Mouse (Mus musculus): ENCODE results near the gene Dgkz. TPM values are rescaled to one million over a fixed set of nuclear protein-coding genes. Genes with fewer than 3 reads are reported as not detected.
A peak's percentile ranks its signal among the peaks of the same experiment; 100 is the strongest.

The Dgkz gene
- total RNA-seq, 2 experiments from 2014 or later = 513 to 526 TPM

GRCm38 (mm10) chr2:91913328-91914110, 62.1 kb downstream of the Dgkz start:
- no peak for TF ChIP-seq CTCF (conservative IDR thresholded peaks at IDR 0.05)
- H3K27ac ChIP-seq = no peak overlapping the region
- no peak for DNase-seq (ENCODE audit: low spot score in 2 of 2)
- H3K4me3 ChIP-seq = no peak overlapping the region

GRCm38 (mm10) chr2:91912616-91913015, 63.0 kb downstream of the Dgkz start:
- TF ChIP-seq CTCF (conservative IDR thresholded peaks at IDR 0.05) = no peak
- no peak for DNase-seq (ENCODE audit: low spot score in 2 of 2)
- no peak overlapping the region for H3K4me3 ChIP-seq
- H3K27ac ChIP-seq = no peak overlapping the region

- no peak overlapping the region for H3K4me3 ChIP-seq
- DNase-seq (ENCODE audit: low spot score in 2 of 2) = no peak
- no peak for TF ChIP-seq CTCF (conservative IDR thresholded peaks at IDR 0.05)
- peak overlapping the region; percentile 53; the same call in 1 of the 2 replicates for H3K27ac ChIP-seq
Observed at GRCm38 (mm10) chr2:91906141-91906540, 69.5 kb downstream of the Dgkz start.

GRCm38 (mm10) chr2:91904618-91905307, 70.9 kb downstream of the Dgkz start:
- Histone ChIP-seq H3K4me3 (no peak overlapping the region), H3K27ac (peak overlapping the region; percentile 53; the same call in 1 of the 2 replicates)
- TF ChIP-seq CTCF (conservative IDR thresholded peaks at IDR 0.05) = no peak
- peak; percentile 50 to 52 for DNase-seq (ENCODE audit: low spot score in 2 of 2)

GRCm38 (mm10) chr2:91903171-91903925, 72.3 kb downstream of the Dgkz start:
- no peak for DNase-seq (ENCODE audit: low spot score in 2 of 2)
- no peak overlapping the region for H3K27ac ChIP-seq

GRCm38 (mm10) chr2:91902336-91902735, 73.3 kb downstream of the Dgkz start:
- no peak for TF ChIP-seq CTCF (conservative IDR thresholded peaks at IDR 0.05)
- no peak for DNase-seq (ENCODE audit: low spot score in 2 of 2)
- Histone ChIP-seq H3K4me3 (no peak overlapping the region), H3K27ac (no peak overlapping the region)

More at GRCm38 (mm10) chr2:91903171-91903925, 72.3 kb downstream of the Dgkz start:
- no peak overlapping the region for H3K4me3 ChIP-seq
- TF ChIP-seq CTCF (conservative IDR thresholded peaks at IDR 0.05) = no peak

GRCm38 (mm10) chr2:91900431-91900830, 75.2 kb downstream of the Dgkz start:
- no peak for TF ChIP-seq CTCF (conservative IDR thresholded peaks at IDR 0.05)
- DNase-seq (ENCODE audit: low spot score in 2 of 2) = no peak
- no peak overlapping the region for H3K4me3 ChIP-seq
- no peak overlapping the region for H3K27ac ChIP-seq

- TF ChIP-seq CTCF (conservative IDR thresholded peaks at IDR 0.05) = no peak
- no peak overlapping the region for H3K4me3 ChIP-seq
- no peak overlapping the region; the same call in 1 of the 2 replicates for H3K27ac ChIP-seq
- peak in 1 of 2 experiments; percentile 29 for DNase-seq (ENCODE audit: low spot score in 2 of 2)
Observed at GRCm38 (mm10) chr2:91899141-91899540, 76.5 kb downstream of the Dgkz start.

GRCm38 (mm10) chr2:91897968-91898367, 77.7 kb downstream of the Dgkz start:
- no peak overlapping the region for H3K27ac ChIP-seq
- no peak for DNase-seq (ENCODE audit: low spot score in 2 of 2)
- TF ChIP-seq CTCF (conservative IDR thresholded peaks at IDR 0.05) = no peak
- H3K4me3 ChIP-seq = no peak overlapping the region

GRCm38 (mm10) chr2:91895401-91895800, 80.3 kb downstream of the Dgkz start:
- Histone ChIP-seq H3K27ac (no peak overlapping the region), H3K4me3 (no peak overlapping the region)
- DNase-seq (ENCODE audit: low spot score in 2 of 2) = no peak
- no peak for TF ChIP-seq CTCF (conservative IDR thresholded peaks at IDR 0.05)

- no peak for TF ChIP-seq CTCF (conservative IDR thresholded peaks at IDR 0.05)
- no peak overlapping the region for H3K27ac ChIP-seq
- DNase-seq (ENCODE audit: low spot score in 2 of 2) = no peak
- H3K4me3 ChIP-seq = no peak overlapping the region
Observed at GRCm38 (mm10) chr2:91894716-91895115, 80.9 kb downstream of the Dgkz start.

- Histone ChIP-seq H3K27ac (no peak overlapping the region), H3K4me3 (no peak overlapping the region)
- no peak for TF ChIP-seq CTCF (conservative IDR thresholded peaks at IDR 0.05)
- no peak for DNase-seq (ENCODE audit: low spot score in 2 of 2)
Observed at GRCm38 (mm10) chr2:91884616-91885015, 91.0 kb downstream of the Dgkz start.

- H3K27ac ChIP-seq = no peak overlapping the region
- DNase-seq (ENCODE audit: low spot score in 2 of 2) = peak; percentile 44 to 49
- no peak for TF ChIP-seq CTCF (conservative IDR thresholded peaks at IDR 0.05)
- no peak overlapping the region for H3K4me3 ChIP-seq
Observed at GRCm38 (mm10) chr2:91883961-91884360, 91.7 kb downstream of the Dgkz start.

Small RNAs within 50 kb of the gene (microRNA-seq; reads per million reads assigned to microRNA genes)
- gene Mir6999 = 0 to 0.18 reads per million in 2 experiments

Other genes starting within 250 kb of the Dgkz start
- 10 to 100 TPM; 49.7 to 50.4 TPM for gene Ambra1, start 245.7 kb downstream of the Dgkz start, total RNA-seq (2021)
- 10 to 100 TPM; 22.1 to 26.0 TPM for gene Chrm4, start 48.6 kb downstream of the Dgkz start, total RNA-seq (2021)
- 10 to 100 TPM; 25.3 to 31.9 TPM for gene Mdk, start 43.6 kb downstream of the Dgkz start, total RNA-seq (2021)
- gene Gm9821, start 30.2 kb downstream of the Dgkz start, total RNA-seq (2021) = not detected
- gene Creb3l1, start 48.6 kb upstream of the Dgkz start, total RNA-seq (2021) = 1 to 10 TPM; 3.2 to 3.6 TPM
- 100 to 1,000 TPM; 160 to 162 TPM for gene Phf21a, start 117.3 kb upstream of the Dgkz start, total RNA-seq (2021)

Data from layer of hippocampus, adult 2 months (tissue).